Mouse (Mus musculus): ENCODE data around the gene Slc12a9. TPM values are rescaled to one million over a fixed set of nuclear protein-coding genes. Genes with fewer than 3 reads are reported as not detected.
A peak's percentile ranks its signal among the peaks of the same experiment; 100 is the strongest.

Slc12a9 gene
- total RNA-seq, 2 experiments from 2014 or later = 28.8 to 31.5 TPM

- DNase-seq = peak; percentile 27
- intact Hi-C loops (cut with DNase I) = no loop called here
Observed at GRCm38 (mm10) chr5:137348482-137349383, 15.3 kb upstream of the Slc12a9 start.

GRCm38 (mm10) chr5:137347856-137348255 is 14.5 kb upstream of the Slc12a9 start:
- DNase-seq = no peak
- intact Hi-C loops (cut with DNase I) = no loop called here

- DNase-seq = no peak
- intact Hi-C loops (cut with DNase I) = no loop called here
Observed at GRCm38 (mm10) chr5:137346983-137347382, 13.6 kb upstream of the Slc12a9 start.

GRCm38 (mm10) chr5:137346388-137346787 is 13.0 kb upstream of the Slc12a9 start:
- intact Hi-C loops (cut with DNase I) = no loop called here
- no peak for DNase-seq

- DNase-seq = no peak
- intact Hi-C loops (cut with DNase I) = no loop called here
Observed at GRCm38 (mm10) chr5:137345821-137346220, 12.4 kb upstream of the Slc12a9 start.

- intact Hi-C loops (cut with DNase I) = no loop called here
Observed at GRCm38 (mm10) chr5:137343869-137344268, 10.5 kb upstream of the Slc12a9 start.

GRCm38 (mm10) chr5:137343412-137343811 is 10.0 kb upstream of the Slc12a9 start:
- DNase-seq = no peak
- intact Hi-C loops (cut with DNase I) = no loop called here

More at GRCm38 (mm10) chr5:137343869-137344268, 10.5 kb upstream of the Slc12a9 start:
- no peak for DNase-seq

- intact Hi-C loops (cut with DNase I) = no loop called here
Observed at GRCm38 (mm10) chr5:137342407-137343012, 9.1 kb upstream of the Slc12a9 start.

GRCm38 (mm10) chr5:137340222-137340621 is 6.8 kb upstream of the Slc12a9 start:
- no peak for DNase-seq
- intact Hi-C loops (cut with DNase I) = no loop called here

More at GRCm38 (mm10) chr5:137342407-137343012, 9.1 kb upstream of the Slc12a9 start:
- no peak for DNase-seq

GRCm38 (mm10) chr5:137339290-137339979 is 6.0 kb upstream of the Slc12a9 start:
- intact Hi-C loops (cut with DNase I) = loop anchor here (2.0 kb wide), 1 partner anchor 161 kb away; no protein-coding TSS in a partner anchor
- DNase-seq = peak; percentile 40

GRCm38 (mm10) chr5:137338663-137339289 is 5.4 kb upstream of the Slc12a9 start:
- intact Hi-C loops (cut with DNase I) = loop anchor here (2.0 kb wide), 1 partner anchor 162 kb away; no protein-coding TSS in a partner anchor
- peak; percentile 38 for DNase-seq

- peak; percentile 94 for DNase-seq
- intact Hi-C loops (cut with DNase I) = loop anchor here (2.0 kb wide), 1 partner anchor 163 kb away; no protein-coding TSS in a partner anchor
Observed at GRCm38 (mm10) chr5:137338256-137338655, 4.9 kb upstream of the Slc12a9 start.

- intact Hi-C loops (cut with DNase I) = no loop called here
- DNase-seq = no peak
Observed at GRCm38 (mm10) chr5:137337190-137337589, 3.8 kb upstream of the Slc12a9 start.

- intact Hi-C loops (cut with DNase I) = no loop called here
- DNase-seq = no peak
Observed at GRCm38 (mm10) chr5:137335066-137335465, 1.7 kb upstream of the Slc12a9 start.

- intact Hi-C loops (cut with DNase I) = no loop called here
- DNase-seq = no peak
Observed at GRCm38 (mm10) chr5:137334317-137334716, 920 bp upstream of the Slc12a9 start.

GRCm38 (mm10) chr5:137332857-137333511 is 413 bp downstream of the Slc12a9 start:
- no peak for DNase-seq
- intact Hi-C loops (cut with DNase I) = no loop called here

- intact Hi-C loops (cut with DNase I) = no loop called here
- no peak for DNase-seq
Observed at GRCm38 (mm10) chr5:137330910-137331309, 2.5 kb downstream of the Slc12a9 start.

- no peak for DNase-seq
- intact Hi-C loops (cut with DNase I) = no loop called here
Observed at GRCm38 (mm10) chr5:137320996-137321395, 12.4 kb downstream of the Slc12a9 start.

- intact Hi-C loops (cut with DNase I) = no loop called here
- no peak for DNase-seq
Observed at GRCm38 (mm10) chr5:137318570-137318969, 14.8 kb downstream of the Slc12a9 start.

- no peak for DNase-seq
- intact Hi-C loops (cut with DNase I) = no loop called here
Observed at GRCm38 (mm10) chr5:137317361-137317760, 16.0 kb downstream of the Slc12a9 start.

All from left cerebral cortex, postnatal 4 days (tissue).